Comparison of ENCODE assay signal across 17 mouse cellular contexts in genomic region chr7:37910161-37910560, GRCm38 (mm10).
DNase-seq lines count a peak whose midpoint lies in the region; ATAC-seq and TF ChIP-seq lines count a peak whose summit lies in the region.
"Had no signal": no experiment of that assay in that cellular context is flagged by ENCODE, and none has a peak within 500 bp of the region (broad histone marks: within the 10 kb centered on the region; RNA-seq: fewer than 3 reads in every experiment).

No protein-coding gene starts in this region.

- H3K36me3 ChIP-seq in heart, embryonic 10.5 days = no peaks in the 10 kb centered on the region
- H3K36me3 ChIP-seq: embryonic facial prominence, embryonic 10.5 days; heart, embryonic 13.5 days had no signal

- 89% methylated on average over 9 of the region's 9 CpGs for WGBS in heart, embryonic 10.5 days

- H3K4me1 ChIP-seq in heart, embryonic 10.5 days = no peaks in the 10 kb centered on the region; the same call in 1 of the 2 replicates

- no peaks in the 10 kb centered on the region for H3K27me3 ChIP-seq in heart, embryonic 10.5 days (ENCODE audit: insufficient read depth, poor library complexity, severe bottlenecking)
- H3K27me3 ChIP-seq: heart, embryonic 13.5 days had no signal

- no peak overlapping the region for H3K4me3 ChIP-seq in heart, embryonic 10.5 days
- H3K4me3 ChIP-seq: embryonic facial prominence, embryonic 10.5 days; heart, adult 2 months; heart, embryonic 13.5 days had no signal

- DNase-seq in cerebellum, postnatal 14 days = peak; percentile 74 to 77
- DNase-seq in heart, postnatal 4 days = peak; percentile 58
- no peak for DNase-seq in heart, embryonic 10.5 days (ENCODE audit: low spot score)
- peak; percentile 69 for DNase-seq in left cerebral cortex, postnatal 4 days
- no peak for DNase-seq in left cerebral cortex, postnatal 36 days (ENCODE audit: low spot score in 2 of 2)
- DNase-seq in brain, embryonic 14.5 days (ENCODE audit: low read depth) = peak; percentile 40
- DNase-seq in frontal cortex, postnatal 25 days (ENCODE audit: low spot score in 2 of 2) = no peak
- DNase-seq: adrenal gland, postnatal 10 days; cerebellum, adult 8-10 months; gastrocnemius, postnatal 14 days; heart, adult 2 months; kidney, adult 2 months had no signal

- no peak overlapping the region for H3K27ac ChIP-seq in heart, embryonic 10.5 days
- H3K27ac ChIP-seq: heart, adult 2 months; heart, embryonic 13.5 days had no signal

- 0 out of 2 replicates have a peak, but pooled peaks cover 4% of the 10 kb centered on the region for H3K9me3 ChIP-seq in heart, embryonic 10.5 days
- H3K9me3 ChIP-seq: embryonic facial prominence, embryonic 10.5 days; heart, embryonic 13.5 days had no signal

- ATAC-seq in cerebellum, adult (ENCODE audit: insufficient number of reproducible peaks, low FRiP score, low TSS enrichment) = no peak
- ATAC-seq: forebrain, embryonic 14.5 days; intestine, embryonic 16.5 days had no signal

- intact Hi-C loops in left cerebral cortex, postnatal 4 days (cut with DNase I) = no loop called here
- intact Hi-C loops in left cerebral cortex, postnatal 36 days (cut with DNase I) = no loop called here

- no peak for TF ChIP-seq CTCF in brain, embryonic 14.5 days (IDR thresholded peaks at IDR 0.05; ENCODE audit: borderline replicate concordance, extremely low read depth, insufficient read depth, insufficient read length)

- TF ChIP-seq POLR2A in brain, embryonic 14.5 days (IDR thresholded peaks at IDR 0.05; ENCODE audit: borderline replicate concordance, extremely low read depth, insufficient read depth, insufficient read length, poor library complexity, severe bottlenecking) = no peak

Comparison
In these comparisons a context has a peak if more than half of its experiments do, and no peak if none do; other contexts are left out.
1. DNase-seq: peak in cerebellum, postnatal 14 days (2 of 2), heart, postnatal 4 days (single experiment), left cerebral cortex, postnatal 4 days (single experiment) and brain, embryonic 14.5 days (single experiment); none in heart, embryonic 10.5 days (single experiment), left cerebral cortex, postnatal 36 days (0 of 2) and frontal cortex, postnatal 25 days (0 of 2).